Mouse (Mus musculus) T-helper 17 cell (primary cell): ENCODE data around the gene Crtc3.

Experiments used
- in situ Hi-C, 2 experiments: fragments of 300-600 bp; cut with MboI, MseI; formaldehyde crosslinking; loops; 1 replicate in 1 of 2; 2 replicates in 1 of 2; pipeline ENCODE4 v1.15.1; 2025; ENCODE audit warnings: high pct_unique_total_duplicates in 2 of 2

The Crtc3 gene

GRCm38 (mm10) chr7:80688556-80689220 is at the start of gene Crtc3:
TSS of gene Crtc3 (minus strand) at chr7:80688877.
- in situ Hi-C loops = no loop called here

- in situ Hi-C loops = no loop called here
These were observed 47.5 kb upstream of the Crtc3 start for GRCm38 (mm10) chr7:80736199-80736598.

- in situ Hi-C loops = loop anchor here (5.0 kb wide), 1 partner anchor 119 kb away; no protein-coding TSS in a partner anchor
These were observed 44.3 kb upstream of the Crtc3 start for GRCm38 (mm10) chr7:80732986-80733385.

GRCm38 (mm10) chr7:80729662-80730061 is 41.0 kb upstream of the Crtc3 start:
- in situ Hi-C loops = loop anchor here (5.0 kb wide), 1 partner anchor 123 kb away; no protein-coding TSS in a partner anchor

GRCm38 (mm10) chr7:80721041-80721440 is 32.4 kb upstream of the Crtc3 start:
- in situ Hi-C loops = no loop called here

- in situ Hi-C loops = no loop called here
These were observed 30.9 kb upstream of the Crtc3 start for GRCm38 (mm10) chr7:80719582-80719981.

- in situ Hi-C loops = no loop called here
These were observed 30.4 kb upstream of the Crtc3 start for GRCm38 (mm10) chr7:80719038-80719437.

GRCm38 (mm10) chr7:80718471-80718870 is 29.8 kb upstream of the Crtc3 start:
- in situ Hi-C loops = no loop called here

- in situ Hi-C loops = no loop called here
These were observed 28.1 kb upstream of the Crtc3 start for GRCm38 (mm10) chr7:80716758-80717157.

- in situ Hi-C loops = no loop called here
These were observed 26.6 kb upstream of the Crtc3 start for GRCm38 (mm10) chr7:80715306-80715705.

- in situ Hi-C loops = no loop called here
These were observed 22.8 kb upstream of the Crtc3 start for GRCm38 (mm10) chr7:80711496-80711895.

GRCm38 (mm10) chr7:80710333-80710732 is 21.7 kb upstream of the Crtc3 start:
- in situ Hi-C loops = no loop called here

GRCm38 (mm10) chr7:80704066-80704465 is 15.4 kb upstream of the Crtc3 start:
- in situ Hi-C loops = loop anchor here in 1 of 2 experiments (5.0 to 10.0 kb wide), 2 partner anchors 107 to 341 kb away; no protein-coding TSS in a partner anchor

- in situ Hi-C loops = loop anchor here in 1 of 2 experiments (5.0 to 10.0 kb wide), 2 partner anchors 105 to 342 kb away; no protein-coding TSS in a partner anchor
These were observed 13.8 kb upstream of the Crtc3 start for GRCm38 (mm10) chr7:80702510-80702909.

- in situ Hi-C loops = loop anchor here in 1 of 2 experiments (5.0 to 10.0 kb wide), 2 partner anchors 102 to 345 kb away; no protein-coding TSS in a partner anchor
These were observed 11.0 kb upstream of the Crtc3 start for GRCm38 (mm10) chr7:80699709-80700108.

GRCm38 (mm10) chr7:80698940-80699339 is 10.3 kb upstream of the Crtc3 start:
- in situ Hi-C loops = no loop called here

- in situ Hi-C loops = no loop called here
These were observed 9.2 kb upstream of the Crtc3 start for GRCm38 (mm10) chr7:80697859-80698258.

- in situ Hi-C loops = no loop called here
These were observed 8.2 kb upstream of the Crtc3 start for GRCm38 (mm10) chr7:80696903-80697302.

- in situ Hi-C loops = no loop called here
These were observed 7.7 kb upstream of the Crtc3 start for GRCm38 (mm10) chr7:80696334-80696733.

- in situ Hi-C loops = loop anchor here in 1 of 2 experiments (5.0 kb wide), 1 partner anchor 35 kb away; no protein-coding TSS in a partner anchor
These were observed 3.8 kb upstream of the Crtc3 start for GRCm38 (mm10) chr7:80692472-80692871.

GRCm38 (mm10) chr7:80691131-80691530 is 2.5 kb upstream of the Crtc3 start:
- in situ Hi-C loops = loop anchor here in 1 of 2 experiments (5.0 kb wide), 1 partner anchor 34 kb away; no protein-coding TSS in a partner anchor

- in situ Hi-C loops = no loop called here
These were observed 529 bp upstream of the Crtc3 start for GRCm38 (mm10) chr7:80689221-80689591.
